Mouse (Mus musculus) erythroblast, embryonic 14.5 days (primary cell): ENCODE data around the gene Mnt.

Source experiments
- GATA1 ChIP-seq: IDR thresholded peaks from 2 replicates; pipeline ENCODE4 v1.6.1; 2012; ENCODE audit warnings: low read length, inconsistent platforms, mixed read lengths
- TAL1 ChIP-seq: IDR thresholded peaks from 3 replicates; pipeline ENCODE4 v1.6.1; 2012; ENCODE audit warnings: low read length, inconsistent platforms, mixed read lengths

- TF ChIP-seq TAL1, result no peak
- no peak for TF ChIP-seq GATA1
Observed at GRCm38 (mm10) chr11:74840739-74841138, 10.0 kb downstream of the Mnt start.
